Mouse (Mus musculus) limb, embryonic 14.5 days (tissue): ENCODE results near the gene Edem1. TPM values are rescaled to one million over a fixed set of nuclear protein-coding genes. Genes with fewer than 3 reads are reported as not detected.
"Not testable (repeated sequence)": the region's sequence is repeated elsewhere in the genome, so short reads cannot be mapped to it uniquely, and the experiment has no call there.

Experiments
- ATAC-seq: fragments of 200-750 bp; cut with Nextera tagmentation; 2 replicates; pipeline ENCODE4 v1.8.0; 2017; ENCODE audit warnings: low read depth, moderate number of reproducible peaks, moderate TSS enrichment; ENCODE audit not compliant: low FRiP score
- DNase-seq: peaks from one replicate; pipeline ENCODE4 v3.0.0-alpha.2; 2015; ENCODE audit warnings: low spot score
- H3K27ac ChIP-seq: fragments of 300-500 bp; sonication (generic); replicated peaks from 2 replicates; pipeline ENCODE4 v1.5.1; 2014; ENCODE audit warnings: low read depth, mild to moderate bottlenecking, low read length, moderate library complexity, mixed read lengths
- H3K27me3 ChIP-seq: fragments of 300-500 bp; sonication (generic); 2 replicates; pipeline ENCODE4 v1.6.1; 2014; ENCODE audit warnings: low read length, mixed read lengths; ENCODE audit not compliant: control insufficient read depth, insufficient read depth
- H3K36me3 ChIP-seq: fragments of 300-500 bp; sonication (generic); 2 replicates; pipeline ENCODE4 v1.6.1; 2014; ENCODE audit warnings: mild to moderate bottlenecking, low read length, moderate library complexity, mixed read lengths; ENCODE audit not compliant: control insufficient read depth, insufficient read depth
- H3K4me1 ChIP-seq: fragments of 300-500 bp; sonication (generic); 2 replicates; pipeline ENCODE4 v1.6.1; 2014; ENCODE audit warnings: antibody characterized with exemption, low read length, mixed read lengths; ENCODE audit not compliant: control insufficient read depth, insufficient read depth
- H3K4me2 ChIP-seq: fragments of 300-500 bp; sonication (generic); replicated peaks from 2 replicates; pipeline ENCODE4 v1.6.1; 2014; ENCODE audit warnings: low read depth, mild to moderate bottlenecking, low read length, moderate library complexity; ENCODE audit not compliant: severe bottlenecking
- H3K4me3 ChIP-seq: fragments of 300-500 bp; sonication (generic); replicated peaks from 2 replicates; pipeline ENCODE4 v1.5.1; 2014; ENCODE audit warnings: low read length
- H3K9ac ChIP-seq: fragments of 300-500 bp; sonication (generic); 2 replicates; pipeline ENCODE4 v1.6.1; 2014; ENCODE audit warnings: mild to moderate bottlenecking, low read depth, low read length, moderate library complexity; ENCODE audit not compliant: severe bottlenecking
- H3K9me3 ChIP-seq: fragments of 300-500 bp; sonication (generic); 2 replicates; pipeline ENCODE4 v1.6.1; 2016; ENCODE audit warnings: low read length; ENCODE audit not compliant: control insufficient read depth
- POLR2A ChIP-seq: fragments of 200-500 bp; IDR thresholded peaks from 2 replicates; pipeline ENCODE4 v1.8.0; 2012; ENCODE audit warnings: inconsistent platforms, mild to moderate bottlenecking, moderate library complexity, borderline replicate concordance; ENCODE audit not compliant: insufficient read depth, insufficient read length; ENCODE audit errors: extremely low read depth
- WGBS: fragments of 180-500 bp; shearing (Covaris S2); extraction: QIAGEN DNeasy Blood & Tissue Kit; methylation state at CpG from one replicate; pipeline ENCODE4 v1.1.7; 2014; 5-methylcytosine and 5-hydroxymethylcytosine counted together
- polyA plus RNA-seq, 2 experiments: library from polyadenylated mRNA; depleted of rRNA in 1 of 2; stranded (reverse) in 1 of 2; unstranded in 1 of 2; fragments of >200 nt; fragmentation: Nextera tagmentation in 1 of 2; extraction: Ambion mirVana in 1 of 2; gene quantifications; 2 replicates each; pipeline versions ENCODE4 v1.2.1 to v1.2.3; 2012 to 2014

Edem1 gene
- polyA plus RNA-seq, 2 experiments, result 20.2 to 26.3 TPM

- WGBS, result 67% methylated on average over 5 of the region's 5 CpGs
- H3K4me1 ChIP-seq, result no peaks in the 10 kb centered on the region
- H3K36me3 ChIP-seq, result no peaks in the 10 kb centered on the region; the same call in 1 of the 2 replicates
- no peak for TF ChIP-seq POLR2A
- H3K27ac ChIP-seq, result no peak overlapping the region
- H3K27me3 ChIP-seq, result no peaks in the 10 kb centered on the region
- ATAC-seq (no peak), DNase-seq (no peak)
- no peak overlapping the region for H3K4me3 ChIP-seq
- H3K9me3 ChIP-seq, result peaks cover 6% of the 10 kb centered on the region; the same call in 1 of the 2 replicates
- no peak overlapping the region for H3K4me2 ChIP-seq
- no peak overlapping the region for H3K9ac ChIP-seq
Measured at GRCm38 (mm10) chr6:108866317-108866716, 37.9 kb downstream of the Edem1 start.

GRCm38 (mm10) chr6:108869031-108869430 is 40.6 kb downstream of the Edem1 start:
- H3K36me3 ChIP-seq, H3K4me3 ChIP-seq, H3K27me3 ChIP-seq, ATAC-seq, H3K9ac ChIP-seq, H3K9me3 ChIP-seq, H3K4me1 ChIP-seq, H3K27ac ChIP-seq, DNase-seq, H3K4me2 ChIP-seq: not testable (repeated sequence)
- WGBS, result 63% methylated on average over 2 of the region's 2 CpGs

GRCm38 (mm10) chr6:108870421-108870820 is 42.0 kb downstream of the Edem1 start:
- TF ChIP-seq POLR2A, result no peak
- Histone ChIP-seq H3K36me3 (no peaks in the 10 kb centered on the region), H3K4me3 (no peak overlapping the region), H3K9ac (no peak overlapping the region), H3K4me2 (no peak overlapping the region), H3K27ac (no peak overlapping the region), H3K27me3 (no peaks in the 10 kb centered on the region), H3K9me3 (no peaks in the 10 kb centered on the region), H3K4me1 (no peaks in the 10 kb centered on the region)
- WGBS, result 81% methylated on average over 2 of the region's 2 CpGs
- DNase-seq (no peak), ATAC-seq (no peak)

GRCm38 (mm10) chr6:108871251-108871650 is 42.8 kb downstream of the Edem1 start:
- no peaks in the 10 kb centered on the region for H3K27me3 ChIP-seq
- no peaks in the 10 kb centered on the region for H3K9me3 ChIP-seq
- DNase-seq, result no peak
- H3K4me2 ChIP-seq, result no peak overlapping the region
- H3K27ac ChIP-seq, result no peak overlapping the region
- TF ChIP-seq POLR2A, result no peak
- H3K4me1 ChIP-seq, result peaks cover 3% of the 10 kb centered on the region; the same call in 1 of the 2 replicates
- WGBS, result 95% methylated on average over 4 of the region's 4 CpGs
- H3K4me3 ChIP-seq, result no peak overlapping the region
- no peak for ATAC-seq
- H3K9ac ChIP-seq, result no peak overlapping the region
- H3K36me3 ChIP-seq, result no peaks in the 10 kb centered on the region

GRCm38 (mm10) chr6:108875344-108875743 is 46.9 kb downstream of the Edem1 start:
- no peak overlapping the region for H3K9ac ChIP-seq
- H3K36me3 ChIP-seq, result no peaks in the 10 kb centered on the region
- H3K4me2 ChIP-seq, result no peak overlapping the region
- no peak overlapping the region for H3K27ac ChIP-seq
- no peak overlapping the region for H3K4me3 ChIP-seq
- whole genome bisulfite sequencing, result 55% methylated on average over 1 of the region's 1 CpGs
- no peaks in the 10 kb centered on the region for H3K9me3 ChIP-seq
- DNase-seq (no peak), ATAC-seq (no peak)
- H3K4me1 ChIP-seq, result peaks cover 3% of the 10 kb centered on the region; the same call in 1 of the 2 replicates
- H3K27me3 ChIP-seq, result no peaks in the 10 kb centered on the region
- TF ChIP-seq POLR2A, result no peak

DNA sequence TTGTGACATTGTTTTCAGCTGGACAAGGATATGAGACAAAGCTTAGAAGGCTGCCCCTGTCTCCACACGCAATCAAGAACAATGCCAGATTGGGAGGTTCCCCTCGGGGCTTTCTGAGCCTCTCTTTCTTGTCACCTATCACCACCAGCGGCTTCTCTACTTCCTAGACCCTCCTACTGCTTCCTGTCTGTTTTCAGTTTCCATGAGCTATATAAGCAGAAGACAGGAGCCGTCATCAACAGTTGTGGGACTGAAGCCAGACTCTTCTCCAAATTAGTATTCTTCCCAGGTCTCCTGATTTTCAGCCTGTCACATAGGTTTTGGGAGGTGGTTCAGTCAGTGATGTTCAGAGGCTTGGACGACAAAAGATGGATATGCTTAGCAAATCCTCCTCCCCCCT is 47.6 kb downstream of the Edem1 start:
- H3K9me3 ChIP-seq, result no peaks in the 10 kb centered on the region
- no peak overlapping the region for H3K9ac ChIP-seq
- no peak overlapping the region for H3K4me3 ChIP-seq
- 59% methylated on average over 5 of the region's 5 CpGs for WGBS
- no peaks in the 10 kb centered on the region for H3K27me3 ChIP-seq
- no peak for TF ChIP-seq POLR2A
- no peak overlapping the region for H3K27ac ChIP-seq
- H3K4me1 ChIP-seq, result peaks cover 3% of the 10 kb centered on the region; the same call in 1 of the 2 replicates
- no peak overlapping the region for H3K4me2 ChIP-seq
- no peaks in the 10 kb centered on the region for H3K36me3 ChIP-seq
- ATAC-seq (no peak), DNase-seq (peak; percentile 15)
